Mouse (Mus musculus) heart, embryonic 16.5 days (tissue): Measurements from ENCODE around the gene Pim3. TPM values are rescaled to one million over a fixed set of nuclear protein-coding genes. Genes with fewer than 3 reads are reported as not detected.

Source experiments
- ATAC-seq: fragments of 200-750 bp; cut with Nextera tagmentation; replicated peaks from 2 replicates; pipeline ENCODE4 v1.8.0; 2017; ENCODE audit warnings: moderate number of reproducible peaks; ENCODE audit not compliant: insufficient read depth, low FRiP score; ENCODE audit errors: extremely low read depth
- H3K27ac ChIP-seq: fragments of 300-500 bp; sonication (generic); 2 replicates; pipeline ENCODE4 v1.5.1; 2014; ENCODE audit warnings: mild to moderate bottlenecking, low read length, control low read depth, moderate library complexity
- H3K27me3 ChIP-seq: fragments of 300-500 bp; sonication (generic); 2 replicates; pipeline ENCODE4 v1.6.1; 2014; ENCODE audit warnings: low read length, mixed read lengths; ENCODE audit not compliant: control insufficient read depth, insufficient read depth
- H3K36me3 ChIP-seq: fragments of 300-500 bp; sonication (generic); 2 replicates; pipeline ENCODE4 v1.6.1; 2014; ENCODE audit not compliant: control insufficient read depth, insufficient read depth
- H3K4me1 ChIP-seq: fragments of 300-500 bp; sonication (generic); 2 replicates; pipeline ENCODE4 v1.6.1; 2014; ENCODE audit warnings: low read length, mixed read lengths; ENCODE audit not compliant: control insufficient read depth, insufficient read depth
- H3K4me2 ChIP-seq: fragments of 300-500 bp; sonication (generic); 2 replicates; pipeline ENCODE4 v1.6.1; 2014; ENCODE audit warnings: low read depth, mild to moderate bottlenecking, control low read depth, low read length
- H3K4me3 ChIP-seq: fragments of 300-500 bp; sonication (generic); 2 replicates; pipeline ENCODE4 v1.5.1; 2014; ENCODE audit warnings: mild to moderate bottlenecking, control low read depth, low read length
- H3K9ac ChIP-seq: fragments of 300-500 bp; sonication (generic); 2 replicates; pipeline ENCODE4 v1.6.1; 2014; ENCODE audit warnings: low read length, control low read depth
- H3K9me3 ChIP-seq: fragments of 300-500 bp; sonication (generic); replicated peaks from 2 replicates; pipeline ENCODE4 v1.6.1; 2016; ENCODE audit warnings: low read length; ENCODE audit not compliant: control insufficient read depth
- WGBS: fragments of 180-500 bp; shearing (Covaris S2); extraction: QIAGEN DNeasy Blood & Tissue Kit; methylation state at CpG from one replicate; pipeline ENCODE4 v1.1.7; 2014; 5-methylcytosine and 5-hydroxymethylcytosine counted together
- polyA plus RNA-seq: library from polyadenylated mRNA; unstranded; fragments of >200 nt; fragmentation: Nextera tagmentation; extraction: Ambion mirVana; gene quantifications from 2 replicates; pipeline ENCODE4 v1.2.1, GENCODE M21; 2015

The Pim3 gene
- polyA plus RNA-seq, 1 experiment from 2014 or later: 69.8 TPM

- peaks cover 25% of the 10 kb centered on the region for H3K4me1 ChIP-seq
- H3K4me2 ChIP-seq: no peak overlapping the region
- no peaks in the 10 kb centered on the region for H3K27me3 ChIP-seq
- peaks cover 10% of the 10 kb centered on the region for H3K36me3 ChIP-seq
- 85% methylated on average over 3 of the region's 3 CpGs for WGBS
- H3K4me3 ChIP-seq: no peak overlapping the region
- no peak overlapping the region for H3K9ac ChIP-seq
- ATAC-seq: no peak
- no peak overlapping the region for H3K27ac ChIP-seq
- H3K9me3 ChIP-seq: no peaks in the 10 kb centered on the region
Observed at GRCm38 (mm10) chr15:88860781-88861180, 1.2 kb upstream of the Pim3 start.

DNA sequence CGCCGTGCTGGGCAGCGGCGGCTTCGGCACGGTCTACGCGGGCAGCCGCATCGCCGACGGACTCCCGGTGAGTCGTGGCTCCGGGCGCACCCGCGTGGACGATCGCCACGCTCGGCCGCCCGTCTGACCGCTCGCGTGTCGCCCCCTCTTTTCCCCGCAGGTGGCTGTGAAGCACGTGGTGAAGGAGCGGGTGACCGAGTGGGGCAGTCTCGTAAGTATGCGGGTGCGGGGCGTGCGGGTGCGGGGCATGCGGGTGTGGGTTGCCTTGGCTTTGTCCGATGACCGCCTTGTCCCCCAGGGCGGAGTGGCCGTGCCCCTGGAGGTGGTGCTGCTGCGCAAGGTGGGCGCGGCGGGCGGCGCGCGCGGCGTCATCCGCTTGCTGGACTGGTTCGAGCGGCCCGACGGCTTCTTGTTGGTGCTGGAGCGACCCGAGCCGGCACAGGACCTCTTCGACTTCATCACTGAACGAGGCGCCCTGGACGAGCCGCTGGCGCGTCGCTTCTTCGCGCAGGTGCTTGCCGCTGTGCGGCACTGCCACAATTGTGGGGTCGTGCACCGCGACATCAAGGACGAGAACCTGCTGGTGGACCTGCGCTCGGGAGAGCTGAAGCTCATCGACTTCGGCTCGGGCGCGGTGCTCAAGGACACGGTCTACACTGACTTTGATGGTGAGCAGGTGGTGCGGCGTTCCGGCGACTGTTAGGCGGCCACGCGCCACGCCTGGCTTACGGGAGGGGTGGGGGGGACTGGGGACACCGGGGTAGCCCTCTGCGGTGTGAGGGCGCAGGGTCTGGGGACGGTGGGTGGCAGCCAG lies 1.1 kb downstream of the Pim3 start:
- H3K4me2 ChIP-seq: peak overlapping the region; percentile 85
- no peak for ATAC-seq
- H3K9ac ChIP-seq: peak overlapping the region; percentile 91
- under 1% methylated on average over 98 of the region's 98 CpGs for WGBS
- no peaks in the 10 kb centered on the region for H3K27me3 ChIP-seq
- H3K9me3 ChIP-seq: no peaks in the 10 kb centered on the region
- H3K27ac ChIP-seq: peak overlapping the region; percentile 94
- H3K4me3 ChIP-seq: peak overlapping the region; percentile 74
- H3K4me1 ChIP-seq: peaks cover 44% of the 10 kb centered on the region
- peaks cover 10% of the 10 kb centered on the region for H3K36me3 ChIP-seq

GRCm38 (mm10) chr15:88863695-88864231 lies 1.8 kb downstream of the Pim3 start:
- H3K4me3 ChIP-seq: peak overlapping the region; percentile 74
- no peaks in the 10 kb centered on the region for H3K27me3 ChIP-seq
- under 1% methylated on average over 26 of the region's 39 CpGs for WGBS
- peak overlapping the region; percentile 85 for H3K4me2 ChIP-seq
- peak overlapping the region; percentile 94 for H3K27ac ChIP-seq
- no peaks in the 10 kb centered on the region for H3K9me3 ChIP-seq
- peaks cover 47% of the 10 kb centered on the region for H3K4me1 ChIP-seq
- peaks cover 10% of the 10 kb centered on the region for H3K36me3 ChIP-seq
- peak; percentile 72 for ATAC-seq
- H3K9ac ChIP-seq: peak overlapping the region; percentile 91

- peak overlapping the region; percentile 85 for H3K4me2 ChIP-seq
- no peak; the same call in 1 of the 2 replicates for ATAC-seq
- H3K9ac ChIP-seq: peak overlapping the region; percentile 91
- peak overlapping the region; percentile 94 for H3K27ac ChIP-seq
- H3K4me1 ChIP-seq: peaks cover 47% of the 10 kb centered on the region
- H3K36me3 ChIP-seq: peaks cover 10% of the 10 kb centered on the region
- peak overlapping the region; percentile 74 for H3K4me3 ChIP-seq
- H3K27me3 ChIP-seq: no peaks in the 10 kb centered on the region
- WGBS: 26% methylated on average over 22 of the region's 22 CpGs
- H3K9me3 ChIP-seq: no peaks in the 10 kb centered on the region
Observed at GRCm38 (mm10) chr15:88864270-88865030, 2.5 kb downstream of the Pim3 start.

DNA sequence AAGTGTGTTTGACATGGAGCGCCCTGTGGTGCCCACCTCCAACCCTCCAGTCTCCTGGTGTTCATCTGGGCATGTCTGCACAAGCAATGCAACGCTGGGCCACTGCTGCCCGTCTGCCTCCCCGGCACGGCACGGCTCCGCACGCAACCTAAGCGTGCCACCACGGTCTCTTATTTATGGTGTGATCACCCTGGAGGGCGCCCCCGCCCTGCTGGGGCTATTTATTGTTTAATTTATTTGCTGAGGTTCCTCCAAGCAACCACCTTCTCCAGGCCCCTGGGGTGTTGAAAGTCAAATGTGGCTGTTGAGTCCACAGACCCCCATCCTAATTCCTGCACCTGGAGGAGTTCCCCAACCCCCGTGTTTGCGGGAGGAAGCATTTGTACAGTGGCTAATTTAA lies 3.1 kb downstream of the Pim3 start:
- WGBS: 73% methylated on average over 14 of the region's 14 CpGs
- Histone ChIP-seq H3K4me1 (peaks cover 47% of the 10 kb centered on the region), H3K4me2 (peak overlapping the region; percentile 85), H3K36me3 (peaks cover 10% of the 10 kb centered on the region), H3K27me3 (no peaks in the 10 kb centered on the region), H3K4me3 (peak overlapping the region; percentile 74), H3K27ac (peak overlapping the region; percentile 94), H3K9me3 (no peaks in the 10 kb centered on the region), H3K9ac (peak overlapping the region; percentile 91)
- no peak for ATAC-seq

- Histone ChIP-seq H3K27me3 (no peaks in the 10 kb centered on the region), H3K27ac (peak overlapping the region; percentile 95), H3K36me3 (peaks cover 10% of the 10 kb centered on the region), H3K9ac (peak overlapping the region; percentile 44), H3K4me2 (peak overlapping the region; percentile 17), H3K9me3 (no peaks in the 10 kb centered on the region), H3K4me3 (no peak overlapping the region), H3K4me1 (peaks cover 47% of the 10 kb centered on the region)
- WGBS: 54% methylated on average over 4 of the region's 4 CpGs
- ATAC-seq: no peak
Observed at GRCm38 (mm10) chr15:88865888-88866695, 4.1 kb downstream of the Pim3 start.

GRCm38 (mm10) chr15:88866934-88867356 lies 5.0 kb downstream of the Pim3 start:
- no peaks in the 10 kb centered on the region for H3K27me3 ChIP-seq
- H3K4me3 ChIP-seq: no peak overlapping the region
- 31% methylated on average over 7 of the region's 7 CpGs for WGBS
- peaks cover 42% of the 10 kb centered on the region for H3K4me1 ChIP-seq
- peak overlapping the region; percentile 95 for H3K27ac ChIP-seq
- peaks cover 10% of the 10 kb centered on the region for H3K36me3 ChIP-seq
- no peak for ATAC-seq
- H3K9ac ChIP-seq: peak overlapping the region; percentile 44; the same call in 1 of the 2 replicates
- H3K9me3 ChIP-seq: no peaks in the 10 kb centered on the region
- peak overlapping the region; percentile 20 for H3K4me2 ChIP-seq

DNA sequence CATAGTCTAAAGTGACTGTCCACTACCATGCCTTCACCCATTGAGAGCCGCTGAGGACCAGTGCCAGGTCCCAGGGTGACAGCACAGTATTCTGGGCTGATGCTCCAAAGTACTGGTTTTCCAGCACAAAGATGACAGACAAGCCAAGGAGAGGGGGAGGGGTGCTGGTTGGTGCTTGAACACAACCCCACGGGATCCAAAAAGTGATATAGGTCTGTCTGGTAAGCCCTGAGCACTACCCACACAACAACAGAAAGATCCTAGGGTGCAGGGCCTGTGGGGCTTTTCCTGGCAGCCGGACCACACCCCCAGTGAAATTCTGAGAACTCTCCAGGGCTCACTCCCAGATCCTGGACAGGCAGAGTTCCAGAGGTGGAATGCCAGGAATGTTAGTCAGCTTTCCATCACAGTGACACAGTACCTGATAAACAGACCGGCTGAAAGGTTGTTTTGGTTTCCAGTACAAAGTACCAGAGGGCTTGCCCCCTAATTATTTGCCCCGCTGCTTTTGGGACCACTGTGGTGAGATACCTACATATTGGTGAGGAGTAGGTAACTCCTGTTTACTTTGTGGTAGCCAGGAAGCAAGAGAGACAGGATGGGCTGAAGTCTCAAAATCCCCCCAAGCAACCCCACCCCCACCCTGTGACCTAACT lies 5.5 kb downstream of the Pim3 start:
- peak overlapping the region; percentile 44; the same call in 1 of the 2 replicates for H3K9ac ChIP-seq
- 17% methylated on average over 5 of the region's 5 CpGs for WGBS
- H3K9me3 ChIP-seq: no peaks in the 10 kb centered on the region
- peak overlapping the region; percentile 95 for H3K27ac ChIP-seq
- H3K4me2 ChIP-seq: peak overlapping the region; percentile 48
- ATAC-seq: peak; percentile 39
- H3K4me3 ChIP-seq: no peak overlapping the region
- no peaks in the 10 kb centered on the region for H3K27me3 ChIP-seq
- peaks cover 42% of the 10 kb centered on the region for H3K4me1 ChIP-seq
- H3K36me3 ChIP-seq: peaks cover 10% of the 10 kb centered on the region
